Mouse (Mus musculus) olfactory bulb, adult 2 months (tissue): ENCODE results near the gene Mttp. TPM values are rescaled to one million over a fixed set of nuclear protein-coding genes. Genes with fewer than 3 reads are reported as not detected.

Experiments
- H3K27ac ChIP-seq: fragments of 200-500 bp; 2 replicates; pipeline ENCODE4 v1.5.1; 2012; ENCODE audit warnings: low read depth, low read length; ENCODE audit not compliant: insufficient read depth
- H3K4me1 ChIP-seq: fragments of 200-500 bp; 2 replicates; pipeline ENCODE4 v1.6.1; 2012; ENCODE audit warnings: low read length; ENCODE audit not compliant: control insufficient read depth, insufficient read depth
- H3K4me3 ChIP-seq: fragments of 200-500 bp; 2 replicates; pipeline ENCODE4 v1.5.1; 2012; ENCODE audit warnings: mild to moderate bottlenecking, low read depth, low read length, moderate library complexity; ENCODE audit not compliant: insufficient read depth
- CTCF ChIP-seq: fragments of 200-500 bp; IDR thresholded peaks from 2 replicates; pipeline ENCODE4 v1.5.1; 2012; ENCODE audit warnings: low read depth, mild to moderate bottlenecking, low read length, moderate library complexity; ENCODE audit not compliant: insufficient read depth
- POLR2A ChIP-seq: fragments of 200-500 bp; IDR thresholded peaks from 2 replicates; pipeline ENCODE4 v1.6.1; 2012; ENCODE audit warnings: mild to moderate bottlenecking, low read depth, low read length, moderate library complexity; ENCODE audit not compliant: insufficient read depth
- WGBS: fragments of 180-500 bp; shearing (Covaris S2); methylation state at CpG from one replicate; pipeline ENCODE4 v1.1.7; 2018; 5-methylcytosine and 5-hydroxymethylcytosine counted together
- polyA plus RNA-seq: library from polyadenylated mRNA; stranded (reverse); fragments of >200 nt; gene quantifications from 2 replicates; pipeline ENCODE4 v1.2.4, GENCODE M21; 2012; ENCODE audit warnings: low replicate concordance; ENCODE audit not compliant: missing spikeins, insufficient read depth, insufficient read length

The Mttp gene
- polyA plus RNA-seq, 1 experiment, result not detected

DNA sequence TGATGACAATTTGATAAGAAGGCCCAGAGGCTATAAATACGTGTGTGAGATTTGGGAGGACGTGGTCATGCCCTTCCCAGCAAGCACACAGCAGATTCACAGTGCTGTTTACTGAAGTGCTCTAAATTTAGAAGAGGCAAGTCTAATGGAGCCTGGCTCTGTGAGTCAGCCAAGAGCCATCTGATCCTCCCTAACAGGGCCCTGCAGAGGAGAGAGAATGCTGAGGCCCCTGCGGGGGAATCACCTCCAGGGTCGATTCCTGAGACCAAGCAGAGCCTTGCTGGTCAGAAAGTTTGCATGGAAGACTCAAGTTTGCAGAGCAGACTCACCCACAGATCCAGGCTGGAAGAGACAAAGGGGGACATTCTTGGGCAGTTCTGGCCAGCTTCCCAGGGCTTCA, 90.8 kb downstream of the Mttp start:
- TF ChIP-seq POLR2A (no peak), CTCF (no peak)
- peak overlapping the region; percentile 96 for H3K27ac ChIP-seq
- peaks cover 9% of the 10 kb centered on the region for H3K4me1 ChIP-seq
- WGBS, result 11% methylated on average over 4 of the region's 4 CpGs
- H3K4me3 ChIP-seq, result no peak overlapping the region

DNA sequence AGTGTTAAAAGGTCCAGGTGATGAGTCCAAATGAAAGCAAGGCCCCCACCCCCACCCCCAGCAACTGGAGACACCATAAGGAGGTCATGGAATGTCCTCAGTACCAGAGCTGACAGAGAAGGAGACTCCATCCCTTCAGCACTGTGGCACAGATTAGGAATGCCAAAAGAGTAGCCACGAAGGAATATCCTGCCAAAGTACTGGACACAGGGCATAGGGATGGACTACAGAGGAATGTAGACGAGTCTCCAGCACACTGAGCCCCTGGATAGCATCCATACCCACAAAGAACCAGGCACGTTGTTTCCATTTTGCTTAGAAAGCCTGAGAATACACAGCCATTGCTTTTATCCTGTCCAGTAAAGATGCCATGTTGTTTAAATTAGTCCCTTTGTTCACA, 93.3 kb downstream of the Mttp start:
- Histone ChIP-seq H3K27ac (no peak overlapping the region), H3K4me3 (no peak overlapping the region), H3K4me1 (peaks cover 7% of the 10 kb centered on the region)
- no peak for TF ChIP-seq POLR2A
- no peak for TF ChIP-seq CTCF
- 73% methylated on average over 3 of the region's 3 CpGs for WGBS

DNA sequence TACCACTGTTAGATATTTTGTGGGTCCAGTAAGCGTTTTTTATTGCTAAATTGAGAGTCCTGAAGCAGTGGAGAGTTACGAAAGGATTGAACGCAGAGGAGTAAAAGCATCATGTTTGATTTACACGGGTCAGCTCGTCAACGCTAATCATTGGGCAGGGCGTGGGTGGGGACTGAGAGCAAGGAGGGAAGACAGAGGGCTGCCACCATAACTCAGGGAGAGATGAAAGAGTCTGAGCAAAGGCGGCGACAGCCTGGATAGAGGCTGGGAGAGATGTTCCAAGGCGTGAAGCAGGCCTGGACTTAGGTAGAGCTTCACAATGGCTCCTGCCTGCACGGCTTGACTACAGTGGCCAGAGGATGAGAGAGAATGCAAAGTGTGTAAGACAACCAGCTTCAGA, 94.0 kb downstream of the Mttp start:
- H3K4me1 ChIP-seq, result peaks cover 7% of the 10 kb centered on the region
- no peak overlapping the region for H3K4me3 ChIP-seq
- TF ChIP-seq CTCF, result no peak
- TF ChIP-seq POLR2A, result no peak
- 91% methylated on average over 11 of the region's 11 CpGs for WGBS
- no peak overlapping the region for H3K27ac ChIP-seq

DNA sequence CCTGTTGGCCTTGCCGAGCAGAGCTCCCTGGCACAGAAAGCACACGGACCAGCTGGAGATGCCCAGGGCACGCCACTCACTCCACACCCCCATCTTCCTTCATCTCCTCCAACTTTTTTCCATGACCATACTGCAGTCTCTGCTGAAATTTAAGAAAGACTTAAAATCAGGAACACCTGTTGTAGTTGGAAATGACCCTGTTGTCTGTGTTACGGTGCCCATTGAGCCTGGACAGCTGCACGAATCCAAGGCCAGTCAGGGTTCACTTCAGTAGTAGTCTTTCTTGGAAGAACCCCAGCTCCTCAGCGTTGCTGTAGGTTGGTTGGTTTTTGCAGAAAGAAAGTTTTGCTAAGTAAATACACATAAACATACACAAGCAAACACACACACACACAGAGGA, 95.2 kb downstream of the Mttp start:
- TF ChIP-seq CTCF (no peak), POLR2A (no peak)
- peaks cover 7% of the 10 kb centered on the region for H3K4me1 ChIP-seq
- 85% methylated on average over 6 of the region's 6 CpGs for WGBS
- no peak overlapping the region for H3K4me3 ChIP-seq
- no peak overlapping the region for H3K27ac ChIP-seq

DNA sequence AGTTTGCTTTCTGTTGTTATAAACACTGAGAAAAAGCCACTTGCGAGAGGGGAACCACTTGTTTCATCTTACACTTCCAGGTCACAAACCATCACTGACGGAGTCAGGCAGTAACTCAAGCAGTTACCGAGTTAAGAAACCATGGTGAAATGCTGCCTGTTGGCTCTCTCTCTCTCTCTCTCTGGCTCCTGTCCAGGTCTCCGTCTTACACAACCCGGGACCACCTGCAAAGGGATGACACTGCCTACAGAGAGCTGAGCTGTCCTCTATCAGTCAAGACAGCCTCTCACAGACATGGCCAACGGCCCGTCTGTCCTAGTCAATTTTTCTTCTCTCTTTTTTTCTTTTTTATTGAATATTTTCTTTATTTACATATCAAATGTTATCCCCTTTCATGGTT, 101.5 kb downstream of the Mttp start:
- WGBS, result 62% methylated on average over 7 of the region's 7 CpGs
- Histone ChIP-seq H3K4me1 (peaks cover 5% of the 10 kb centered on the region; the same call in 1 of the 2 replicates), H3K4me3 (no peak overlapping the region), H3K27ac (no peak overlapping the region)
- TF ChIP-seq POLR2A, result no peak
- TF ChIP-seq CTCF, result no peak

DNA sequence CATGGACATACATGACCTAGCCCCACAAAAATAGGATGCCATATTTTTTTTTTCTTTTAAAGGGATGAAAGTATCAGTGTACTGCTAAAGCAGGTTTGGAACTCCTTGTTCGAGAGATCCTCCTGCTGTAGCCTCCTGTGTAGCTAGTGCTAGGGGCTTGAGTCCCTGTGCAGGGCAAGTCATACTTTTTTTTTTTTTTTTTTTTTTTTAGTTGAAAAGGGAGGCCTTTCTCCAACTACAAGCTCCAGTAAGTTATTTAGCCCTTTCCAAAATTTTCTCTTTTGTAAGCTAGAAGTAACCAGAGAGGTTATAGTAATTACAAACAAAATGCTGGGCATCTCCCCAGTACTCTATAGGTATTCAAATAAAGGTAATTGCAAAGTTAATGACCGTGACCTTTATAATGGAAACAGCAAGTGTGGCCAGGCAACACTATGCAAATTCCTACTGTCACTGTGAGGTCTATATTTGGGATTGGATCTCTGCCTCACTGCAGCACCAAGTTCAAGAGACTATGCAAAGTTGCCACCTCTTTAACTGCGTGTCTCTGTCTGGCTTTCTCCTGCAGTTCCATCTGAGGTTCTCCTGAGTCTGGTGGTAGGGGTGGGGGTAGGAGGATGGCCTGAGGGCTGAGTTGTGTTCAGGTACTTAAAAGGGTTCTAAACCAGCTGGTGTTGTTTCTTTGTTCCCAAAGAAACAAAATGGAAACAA, 103.0 kb downstream of the Mttp start:
- Histone ChIP-seq H3K27ac (no peak overlapping the region), H3K4me3 (no peak overlapping the region), H3K4me1 (peaks cover 5% of the 10 kb centered on the region; the same call in 1 of the 2 replicates)
- 62% methylated on average over 3 of the region's 3 CpGs for WGBS
- TF ChIP-seq CTCF, result no peak
- no peak for TF ChIP-seq POLR2A

DNA sequence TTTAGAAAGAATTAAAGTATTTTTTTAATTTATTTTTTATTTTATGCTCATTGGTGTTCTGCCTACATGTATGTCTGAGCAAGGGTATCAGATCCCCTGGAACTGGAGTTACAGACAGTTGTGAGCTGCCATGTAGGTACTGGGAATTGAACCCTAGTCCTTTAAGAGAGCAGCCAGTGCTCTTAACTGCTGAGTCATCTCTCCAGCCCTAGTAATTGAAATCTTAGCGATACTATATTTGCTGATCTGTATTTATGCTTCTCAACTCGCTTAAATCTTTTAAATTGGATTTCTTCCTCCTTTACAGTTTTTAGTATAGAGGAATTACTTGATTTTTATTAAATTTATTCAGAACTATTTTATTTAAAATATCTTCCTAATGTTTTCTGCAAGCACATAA, 103.8 kb downstream of the Mttp start:
- H3K4me1 ChIP-seq, result peaks cover 5% of the 10 kb centered on the region; the same call in 1 of the 2 replicates
- H3K27ac ChIP-seq, result no peak overlapping the region
- 64% methylated on average over 2 of the region's 2 CpGs for WGBS
- TF ChIP-seq CTCF, result no peak
- TF ChIP-seq POLR2A, result no peak
- no peak overlapping the region for H3K4me3 ChIP-seq

Other genes with a start within 250 kb of the Mttp start
- gene Lamtor3, start 226.5 kb downstream of the Mttp start, polyA plus RNA-seq, result not detected in 2 replicates
- gene Dapp1, start 163.4 kb downstream of the Mttp start, polyA plus RNA-seq, result not detected in 2 replicates
- gene 1110002E22Rik, start 79.9 kb downstream of the Mttp start, polyA plus RNA-seq, result not detected in 2 replicates
- not detected in 2 replicates for gene Gm5105, start 77.6 kb downstream of the Mttp start, polyA plus RNA-seq
- not detected in 2 replicates for gene Trmt10a, start 1.5 kb downstream of the Mttp start, polyA plus RNA-seq
- not detected in 2 replicates for gene 4930579F01Rik, start 48.9 kb upstream of the Mttp start, polyA plus RNA-seq
- gene Adh7, start 72.8 kb upstream of the Mttp start, polyA plus RNA-seq, result not detected in 2 replicates
- not detected in 2 replicates for gene Adh1, start 116.0 kb upstream of the Mttp start, polyA plus RNA-seq
- gene Adh6a, start 168.3 kb upstream of the Mttp start, polyA plus RNA-seq, result not detected in 2 replicates
- not detected in 2 replicates for gene Adh6b, start 196.8 kb upstream of the Mttp start, polyA plus RNA-seq